Mouse (Mus musculus) adrenal gland, postnatal 36 days (tissue): ENCODE results near the gene Cog3. TPM values are rescaled to one million over a fixed set of nuclear protein-coding genes. Genes with fewer than 3 reads are reported as not detected.

ENCODE experiments used
- DNase-seq, 2 experiments: peaks; one replicate each; pipeline ENCODE4 v3.0.0; 2021; ENCODE audit warnings: mixed read lengths in 1 of 2
- total RNA-seq, 2 experiments: library from RNA; stranded (reverse); gene quantifications; 2 replicates each; pipeline ENCODE4 v1.2.3; 2021

The Cog3 gene
- total RNA-seq, 2 experiments from 2014 or later = 26.5 to 33.3 TPM

DNA sequence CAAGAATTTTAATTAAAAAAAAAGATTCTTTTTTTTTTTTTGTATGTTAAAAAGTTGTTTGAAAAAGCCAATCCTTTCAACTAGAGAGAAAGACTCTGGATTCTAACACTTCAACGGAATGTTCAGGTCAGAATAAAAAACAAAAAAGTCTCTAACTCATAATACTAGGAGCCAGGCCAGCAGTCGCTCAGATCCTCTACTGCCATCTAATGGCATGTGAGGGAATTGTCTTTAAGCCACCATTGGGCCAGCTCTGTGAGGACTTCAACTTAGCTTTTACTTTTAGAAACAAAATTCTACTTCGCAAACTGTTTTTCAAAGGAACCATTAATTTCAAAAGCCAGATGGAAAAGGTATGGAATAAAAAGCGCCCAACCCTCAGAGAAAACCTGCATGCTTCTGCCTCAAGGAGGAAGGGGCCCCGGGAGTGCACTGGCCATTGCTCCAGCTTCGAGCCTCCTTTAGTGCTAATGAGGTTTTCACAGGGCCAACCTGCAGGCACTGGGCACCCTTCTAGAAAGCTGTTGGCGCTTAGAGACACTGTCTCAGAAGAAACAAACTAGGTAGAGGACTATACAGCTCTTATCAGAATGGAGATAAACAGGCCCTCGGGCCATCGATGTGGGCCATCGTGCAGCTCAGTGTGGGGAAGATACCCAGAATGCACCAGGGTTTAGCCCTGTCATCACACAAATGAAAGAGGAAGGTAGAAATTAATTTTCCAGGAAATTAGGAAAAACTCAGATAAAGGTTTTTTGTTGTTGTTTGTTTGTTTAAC is 6.9 kb upstream of the Cog3 start:
- DNase-seq = peak in 1 of 2 experiments; percentile 62

DNA sequence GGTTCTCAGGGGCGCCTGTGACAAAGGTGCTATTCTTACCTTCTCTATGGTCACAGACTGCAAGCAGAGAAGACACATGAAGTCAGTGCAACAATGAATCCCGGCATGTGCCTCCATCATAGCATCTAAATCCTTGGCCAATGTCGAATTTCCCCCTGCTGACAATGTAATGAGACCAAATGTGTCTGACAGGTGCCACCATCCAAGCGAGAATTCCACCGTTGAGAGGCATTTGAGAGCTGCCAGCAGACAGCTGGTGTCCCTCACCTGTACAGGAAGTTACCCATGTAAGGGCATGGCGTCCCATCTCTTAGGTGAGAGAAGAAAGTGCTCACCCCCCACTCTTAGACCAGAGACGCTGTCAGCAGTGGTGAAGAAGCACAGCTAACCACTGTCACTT is 4.1 kb upstream of the Cog3 start:
- DNase-seq = no peak

DNA sequence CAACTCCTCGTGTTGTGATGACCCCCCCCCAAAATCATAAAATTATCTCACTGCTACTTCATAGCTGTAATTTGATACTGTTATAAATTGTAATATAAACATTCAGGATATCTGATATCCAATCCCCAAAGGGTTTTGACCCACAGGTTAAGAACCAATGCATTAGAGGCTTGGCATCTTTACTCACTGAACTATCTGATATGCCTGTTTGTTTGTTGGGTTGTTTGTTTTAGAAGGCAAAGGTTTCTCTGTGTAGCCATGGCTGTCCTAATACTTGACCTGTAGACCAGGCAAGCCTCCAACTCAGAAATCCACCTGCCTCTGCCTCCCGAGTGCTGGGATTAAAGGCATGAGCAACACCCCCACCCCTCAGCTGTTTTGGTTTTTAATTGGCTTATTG is 3.5 kb upstream of the Cog3 start:
- no peak for DNase-seq

DNA sequence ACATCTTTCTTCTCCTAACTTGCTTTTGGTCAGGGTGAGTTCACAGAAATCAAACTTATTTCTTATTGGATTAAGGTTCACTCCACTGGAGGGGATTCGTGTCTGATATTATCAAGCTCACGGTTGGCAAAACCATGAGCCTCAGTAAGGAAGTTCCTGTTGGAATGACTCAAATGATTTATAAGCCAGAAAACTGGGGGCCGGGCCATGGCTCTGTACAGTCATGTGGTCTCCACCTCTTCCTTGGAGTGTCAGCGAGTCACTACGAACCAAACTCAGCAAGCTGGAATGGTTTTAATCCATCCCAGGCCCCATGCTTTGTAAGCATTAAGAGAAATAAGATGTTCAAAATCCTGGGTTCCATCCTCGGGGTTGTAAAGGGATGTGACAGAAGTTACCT is 2.7 kb upstream of the Cog3 start:
- DNase-seq = peak; percentile 62 to 70

DNA sequence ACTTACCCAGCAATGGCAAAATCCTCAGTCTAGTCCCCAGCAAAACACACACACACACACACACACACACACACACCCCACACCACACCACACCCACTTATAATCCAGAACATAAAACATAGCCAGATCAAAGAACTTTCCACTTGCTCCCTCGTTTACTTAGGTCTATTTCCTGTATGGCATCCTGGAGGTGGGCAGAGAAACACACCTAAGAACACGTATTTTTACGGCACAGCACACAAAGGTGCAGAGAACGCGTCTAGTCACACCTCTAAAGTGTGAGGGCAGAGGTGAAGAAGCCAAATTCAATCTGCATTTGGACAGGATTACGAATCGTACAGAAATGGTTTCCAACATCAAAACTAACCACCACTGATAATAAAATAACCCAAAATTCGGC is 1.1 kb downstream of the Cog3 start:
- no peak for DNase-seq

DNA sequence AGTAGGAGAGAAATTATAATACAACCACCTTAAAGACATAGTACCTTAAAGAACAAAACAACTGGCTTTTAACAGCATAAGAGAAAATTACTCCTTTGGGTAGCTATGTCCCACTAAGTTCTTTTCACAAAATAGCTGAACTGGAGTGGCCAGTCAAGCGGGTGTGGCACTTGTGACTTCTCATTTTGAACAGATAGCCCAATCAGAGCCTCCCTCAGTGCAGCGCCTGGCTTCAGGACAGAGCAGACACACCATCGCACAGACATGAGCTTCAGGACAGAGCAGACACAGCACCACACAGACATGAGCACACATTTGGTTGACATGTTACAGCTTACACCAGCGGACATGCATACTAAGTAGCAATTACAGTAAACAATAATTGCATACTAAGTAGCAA is 3.3 kb downstream of the Cog3 start:
- DNase-seq = no peak

DNA sequence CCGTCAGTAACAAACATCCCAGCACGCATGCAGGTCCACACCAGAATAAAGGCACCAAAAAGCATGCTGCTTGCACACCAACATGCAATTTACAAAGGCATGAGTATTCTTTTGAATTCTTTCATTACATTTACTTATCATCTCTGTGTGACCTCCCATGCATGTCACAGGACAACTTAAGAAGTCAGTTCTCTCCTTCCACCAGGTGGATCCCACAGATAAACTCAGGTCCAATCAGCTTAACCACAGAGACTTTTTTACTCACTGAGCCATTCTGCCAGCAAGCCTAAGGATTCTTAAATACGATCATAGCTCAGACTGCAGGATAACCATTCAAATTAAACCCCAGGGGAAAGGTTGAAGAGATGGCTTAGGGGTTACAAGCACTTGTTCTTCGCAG is 5.2 kb downstream of the Cog3 start:
- no peak for DNase-seq

DNA sequence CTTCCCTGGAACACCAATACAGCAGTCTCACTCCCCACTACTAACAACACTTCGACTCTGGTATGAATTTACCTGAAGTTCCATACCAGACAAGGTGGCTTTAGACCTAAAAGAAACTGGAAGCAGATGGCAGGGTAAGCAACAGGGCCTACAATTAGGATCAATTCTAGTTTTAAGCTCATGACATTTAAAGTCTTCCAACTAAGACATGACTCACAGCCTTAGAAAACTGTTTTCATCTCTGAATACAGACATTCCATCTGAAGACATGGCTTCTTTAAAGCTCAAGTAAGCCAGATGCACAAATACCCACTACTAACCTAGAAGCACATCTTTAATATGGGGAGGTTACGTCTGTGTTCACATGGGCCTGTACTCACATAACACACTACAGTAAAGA is 6.4 kb downstream of the Cog3 start:
- DNase-seq = no peak

DNA sequence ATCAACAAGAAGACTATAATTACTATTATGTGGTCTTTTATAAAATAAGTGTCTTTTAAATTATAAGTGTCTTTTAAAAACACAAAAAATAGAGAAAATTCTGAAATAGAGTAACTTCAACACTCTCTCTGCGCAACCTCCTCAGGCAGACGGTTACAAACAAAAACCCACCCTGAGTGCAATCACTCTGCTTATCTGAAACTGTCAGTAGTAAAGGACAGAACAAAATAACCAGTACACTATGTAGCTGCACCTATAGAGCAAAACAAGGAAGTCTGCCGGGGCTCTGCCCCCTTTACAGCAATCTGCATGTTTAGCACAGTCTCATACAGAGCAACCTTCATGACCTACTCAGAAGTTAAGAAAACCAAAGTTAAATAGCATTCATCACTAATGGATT is 12.4 kb downstream of the Cog3 start:
- no peak for DNase-seq

DNA sequence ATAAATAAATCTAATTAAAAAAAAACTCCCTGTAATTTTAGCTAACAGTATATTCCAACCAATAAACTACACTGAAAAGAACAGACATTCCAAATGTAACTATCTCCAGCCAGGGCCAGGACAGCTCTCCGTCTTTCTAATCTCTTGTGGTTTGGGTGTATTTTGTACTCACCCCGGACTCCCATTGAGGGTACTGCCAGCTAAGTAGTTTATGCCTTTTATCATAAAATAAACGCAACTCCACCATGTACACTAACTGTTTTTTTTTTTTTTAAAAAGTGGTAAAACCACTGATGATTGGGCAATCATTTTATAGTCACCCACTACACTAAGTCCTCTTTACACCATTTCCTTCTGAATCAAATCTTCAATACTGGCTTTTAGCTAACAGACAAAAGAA is 18.7 kb downstream of the Cog3 start:
- DNase-seq = no peak

DNA sequence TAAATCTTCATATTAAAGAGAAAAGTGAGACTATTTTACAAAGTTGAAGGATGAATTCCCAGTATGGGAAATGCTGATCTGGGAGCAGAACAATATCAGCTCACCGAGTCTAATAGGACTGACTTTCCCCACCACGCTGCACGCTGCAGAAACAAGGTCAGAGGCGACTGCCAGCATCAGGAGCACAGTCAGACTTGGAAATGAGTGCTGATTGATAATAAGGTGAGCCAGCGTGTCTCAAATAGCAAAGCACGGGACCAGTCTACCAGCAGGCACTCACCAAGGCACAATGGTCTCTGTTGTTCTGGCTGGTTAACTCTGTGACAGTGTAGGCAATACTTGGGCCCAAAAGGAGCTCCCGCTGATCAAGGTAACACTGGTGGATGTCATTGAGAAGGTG is 21.7 kb downstream of the Cog3 start:
- no peak for DNase-seq

DNA sequence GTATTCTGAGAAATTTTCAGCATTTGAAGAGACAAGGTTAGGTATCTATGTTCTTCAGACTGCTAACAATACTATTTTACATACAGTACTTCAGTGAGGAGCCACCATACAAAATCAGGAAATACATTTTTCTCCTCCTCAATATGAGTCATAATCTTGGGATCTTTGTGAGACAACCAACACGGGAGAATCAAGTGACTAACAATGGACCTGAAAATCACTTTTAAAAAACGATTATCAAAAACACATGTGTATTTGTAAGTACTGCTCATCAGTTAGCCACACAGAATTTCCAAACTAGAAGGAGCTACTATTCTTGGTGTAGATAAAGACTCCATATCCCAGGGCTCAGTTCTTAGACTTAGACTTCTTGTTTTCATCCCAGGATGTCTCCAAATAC is 23.0 kb downstream of the Cog3 start:
- no peak for DNase-seq

DNA sequence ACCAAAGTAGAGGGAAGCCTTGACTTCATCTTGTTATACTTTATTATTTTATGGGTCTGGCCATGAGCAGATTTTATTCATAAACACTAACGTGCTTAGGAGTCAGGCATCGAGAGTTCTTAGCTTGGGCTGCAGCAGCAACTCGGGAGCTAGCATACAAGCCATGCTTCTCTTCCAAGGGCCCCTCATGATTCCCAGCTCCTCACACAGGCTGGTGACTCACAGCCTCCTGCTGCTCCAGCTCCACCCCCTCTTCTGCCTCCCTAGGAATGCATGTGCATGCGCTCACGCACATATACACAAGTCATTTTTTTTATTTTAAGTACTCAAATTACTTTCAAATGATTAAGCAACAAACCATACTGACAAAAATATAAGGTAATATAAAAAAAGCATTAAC is 26.2 kb downstream of the Cog3 start:
- DNase-seq = no peak

DNA sequence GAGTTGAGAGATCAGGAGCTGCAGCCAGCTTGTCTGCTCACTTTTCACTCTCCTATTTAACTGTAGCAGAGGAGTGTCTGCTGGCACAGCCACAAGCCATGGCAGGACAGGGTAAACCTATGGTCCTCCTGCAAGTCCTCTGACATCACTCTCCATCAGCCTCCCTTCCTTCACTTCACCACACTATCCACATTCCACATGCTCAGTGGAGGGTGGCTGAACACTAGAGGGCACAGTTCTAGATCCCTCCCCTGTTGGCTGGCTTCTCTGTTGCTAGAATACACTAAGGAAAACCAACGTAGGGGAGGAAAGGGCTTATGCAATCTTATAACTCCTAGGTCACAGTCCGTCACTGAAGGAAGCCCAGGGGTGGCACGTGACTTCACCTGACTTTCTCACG is 27.3 kb downstream of the Cog3 start:
- DNase-seq = peak; percentile 24 to 46

DNA sequence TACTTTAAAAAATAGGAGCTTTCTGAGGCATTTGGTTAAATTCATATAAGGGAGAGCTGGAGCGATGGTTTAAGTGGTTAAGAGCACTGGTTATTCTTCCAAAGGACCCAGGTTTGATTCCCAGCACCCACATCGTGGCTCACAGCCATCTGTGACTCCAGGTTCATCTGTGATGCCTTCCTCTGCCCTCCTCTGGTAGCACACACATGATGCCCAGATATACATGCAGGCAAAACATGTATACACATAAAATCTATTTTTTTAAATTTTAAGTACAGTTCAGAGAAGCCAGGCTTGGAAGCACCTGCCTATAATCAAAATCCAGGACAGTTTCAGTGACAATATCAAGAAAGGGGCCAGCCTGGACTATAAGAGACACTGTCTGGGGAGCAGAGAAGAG is 31.5 kb downstream of the Cog3 start:
- DNase-seq = no peak

DNA sequence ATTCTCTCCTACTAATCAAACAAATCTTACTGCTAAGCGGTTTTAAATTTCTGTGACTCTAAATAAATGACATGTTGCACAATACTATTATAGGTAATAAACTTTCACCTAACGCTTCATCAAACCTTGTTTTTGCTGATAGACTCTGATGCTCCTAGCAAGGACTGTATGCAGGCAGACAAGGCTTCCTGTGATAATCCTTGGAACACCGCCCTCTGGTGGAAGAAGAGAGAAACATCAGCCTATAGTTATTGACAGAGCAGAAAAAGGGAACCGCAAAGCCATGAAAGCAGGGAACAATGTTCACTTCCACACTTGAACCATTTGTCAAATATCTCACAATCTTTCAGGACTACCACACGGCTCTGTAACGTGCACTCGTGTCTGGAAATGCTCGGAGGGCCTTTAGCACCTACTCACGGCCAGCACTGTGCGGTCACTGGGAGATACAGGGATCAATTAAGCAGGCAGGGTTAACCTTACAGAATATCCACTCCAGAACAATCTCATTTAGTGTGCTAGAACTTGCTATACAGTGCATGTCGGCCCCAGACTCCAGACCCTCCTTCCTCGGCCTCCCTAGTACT is 32.2 kb downstream of the Cog3 start:
- peak; percentile 31 to 53 for DNase-seq

DNA sequence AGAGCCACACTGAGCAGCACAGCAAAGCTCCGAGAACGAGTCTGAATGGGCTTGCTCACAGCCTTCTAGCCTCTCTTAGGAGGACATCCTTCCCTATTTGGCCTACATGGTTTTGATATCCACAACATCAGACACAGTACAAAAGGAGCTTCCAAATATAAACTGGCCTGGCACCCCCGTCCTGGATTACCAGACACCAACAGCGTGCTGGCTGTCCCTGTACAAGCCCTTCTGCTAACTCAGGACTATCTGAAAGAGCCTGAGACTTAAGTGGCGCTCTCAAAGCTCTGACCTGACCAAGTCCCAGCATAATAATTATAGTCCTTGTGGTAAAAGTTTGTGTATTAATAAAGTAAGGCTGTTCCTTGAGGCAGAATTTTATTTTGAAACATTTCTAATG is 34.2 kb downstream of the Cog3 start:
- no peak for DNase-seq

DNA sequence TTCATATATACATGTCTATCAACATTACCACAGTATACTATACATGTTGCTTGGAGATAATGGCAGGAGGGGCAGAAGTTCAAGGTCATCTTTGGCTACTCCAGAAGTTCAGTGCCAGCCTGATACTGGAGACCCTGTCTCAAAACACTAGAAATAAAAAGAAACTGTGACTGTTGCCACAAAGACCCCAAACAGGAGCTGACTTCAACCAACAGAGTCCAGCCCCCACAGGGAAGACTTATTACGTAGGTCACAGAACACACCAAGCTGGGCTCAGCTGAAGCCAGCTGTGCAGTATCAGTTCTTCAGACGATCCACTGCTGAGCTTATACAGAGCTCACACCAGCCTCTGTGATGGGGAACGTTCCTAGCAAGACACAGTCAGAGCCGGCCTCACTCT is 37.9 kb downstream of the Cog3 start:
- DNase-seq = no peak

DNA sequence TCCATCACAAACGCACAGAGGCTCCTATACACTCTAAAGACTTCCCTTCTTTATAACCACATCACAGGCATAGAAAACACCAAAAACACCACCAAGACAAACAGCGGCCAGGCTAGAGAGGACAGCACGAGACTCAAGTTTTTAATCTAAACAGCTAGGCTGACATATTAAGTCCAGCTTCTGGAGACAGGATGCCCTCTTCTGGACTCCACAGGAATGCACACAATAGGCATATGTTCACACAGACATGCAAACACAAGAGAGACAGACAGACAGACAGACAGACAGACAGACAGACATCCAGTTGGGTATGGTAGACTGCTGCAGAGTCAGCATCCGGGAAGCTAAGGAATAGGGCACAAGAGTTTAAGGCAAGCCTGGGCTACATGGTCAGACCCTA is 40.7 kb downstream of the Cog3 start:
- no peak for DNase-seq

DNA sequence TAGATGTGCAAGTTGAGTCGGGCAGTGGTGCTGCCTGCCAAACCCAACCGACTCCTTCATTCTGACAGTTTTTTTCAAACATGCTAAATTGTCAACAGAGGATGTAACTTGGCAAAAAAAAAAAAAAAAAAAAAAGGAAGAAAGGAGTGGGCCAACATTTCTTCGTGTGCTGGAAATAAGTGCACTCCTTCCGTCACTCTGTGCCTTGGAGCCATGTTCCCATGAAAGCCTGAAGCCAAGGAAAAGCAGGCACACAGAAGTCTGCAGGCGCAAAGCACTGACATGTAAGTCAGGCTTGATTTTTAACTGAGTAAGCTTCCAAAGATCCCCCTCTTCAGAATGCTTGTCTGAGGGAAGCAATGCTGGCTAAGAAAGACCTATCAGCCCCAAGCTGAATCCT is 41.6 kb downstream of the Cog3 start:
- no peak for DNase-seq

DNA sequence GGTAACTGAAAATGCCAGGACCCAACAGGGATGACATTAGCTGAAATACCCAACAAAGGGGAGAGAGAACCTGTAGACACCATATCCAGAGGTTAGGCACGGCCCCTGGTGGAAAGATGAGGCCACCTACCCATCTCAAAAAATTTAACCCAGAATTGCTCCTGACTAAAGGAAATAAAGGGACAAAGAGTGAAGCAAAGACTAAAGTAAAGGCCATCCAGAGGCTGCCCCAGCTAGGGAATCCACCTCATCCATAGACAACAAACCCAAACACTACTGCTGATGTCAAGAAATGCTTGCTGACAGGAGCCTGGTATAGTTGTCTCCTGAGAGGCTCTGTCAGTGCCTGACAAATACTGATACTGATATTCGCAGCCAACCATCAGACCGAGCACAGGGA is 42.6 kb downstream of the Cog3 start:
- no peak for DNase-seq

DNA sequence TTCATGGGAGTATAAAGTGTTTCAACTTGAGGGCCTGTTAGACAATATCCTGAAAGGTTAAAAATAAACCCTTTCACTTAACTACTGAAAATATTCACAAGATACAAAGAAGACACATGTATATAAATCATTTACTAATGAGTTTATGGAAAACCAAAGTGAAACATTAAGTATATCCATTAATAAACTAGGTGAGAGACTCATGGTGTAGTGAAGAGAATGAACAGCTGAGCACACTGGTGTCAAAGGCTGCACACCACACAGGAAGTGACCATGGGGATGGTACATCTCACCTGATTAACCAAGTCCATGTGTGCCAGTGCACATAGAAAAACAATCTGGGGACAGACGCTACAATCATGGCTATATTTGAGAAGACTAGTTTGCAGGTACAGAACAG is 45.3 kb downstream of the Cog3 start:
- DNase-seq = no peak

DNA sequence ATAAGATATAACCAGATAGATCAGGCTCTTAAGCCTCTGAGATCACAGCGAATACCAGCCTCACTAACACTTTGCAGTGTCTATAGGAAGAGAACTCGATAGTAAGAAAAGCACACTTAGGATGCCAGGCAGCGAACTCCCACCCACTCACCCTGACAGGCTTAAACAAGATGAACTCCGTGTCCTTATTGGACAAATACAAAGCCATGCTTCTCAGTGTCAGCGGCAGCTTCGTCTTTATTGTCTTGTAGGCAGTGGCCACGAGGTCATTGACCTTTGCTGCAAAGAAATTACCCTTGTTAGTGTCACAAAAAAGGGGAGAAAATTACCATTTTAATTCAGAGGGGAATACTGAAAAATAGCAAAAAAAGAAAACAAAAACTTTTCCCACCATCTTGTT is 46.5 kb downstream of the Cog3 start:
- DNase-seq = no peak

DNA sequence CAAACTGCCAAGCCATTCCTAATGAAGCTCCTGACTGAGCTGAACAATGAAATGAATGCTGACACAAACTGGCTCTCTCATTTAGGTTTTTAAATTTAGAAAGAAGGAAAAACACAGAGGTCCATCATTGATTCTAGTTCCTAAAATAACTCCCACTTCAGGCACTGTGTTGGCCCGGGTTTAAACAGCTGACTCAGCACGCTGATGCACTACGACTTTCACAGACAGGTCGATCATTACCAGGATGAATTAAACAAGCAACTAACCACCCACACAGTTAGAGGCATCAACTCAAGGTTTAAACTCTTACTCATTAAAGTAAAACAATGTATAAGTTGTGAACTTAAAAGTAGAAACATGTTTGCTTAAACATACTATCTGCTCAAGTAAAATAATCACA is 47.7 kb downstream of the Cog3 start:
- DNase-seq = no peak
